Comparison of ENCODE assay signal across 7 mouse cellular contexts in genomic region chrX:135838521-135839360, GRCm38 (mm10). TPM values are rescaled to one million over a fixed set of nuclear protein-coding genes. Genes with fewer than 3 reads are reported as not detected.
DNase-seq lines count a peak whose midpoint lies in the region; ATAC-seq lines count a peak whose summit lies in the region.
"Not testable (repeated sequence)": the region's sequence is repeated elsewhere in the genome, so short reads cannot be mapped to it uniquely, and the experiment has no call there.

Gprasp2 (plus strand) TSS chrX:135839034.

- H3K27ac ChIP-seq in forebrain, embryonic 10.5 days: peak within 1 kb of the TSS; percentile 67
- H3K27ac ChIP-seq in heart, embryonic 13.5 days (replicated peaks); kidney, embryonic 14.5 days (ENCODE audit: low read depth, low read length); limb, embryonic 11.5 days (replicated peaks; ENCODE audit: low read depth, low read length); midbrain, embryonic 11.5 days (ENCODE audit: low read depth, low read length): not testable (repeated sequence)

- H3K9ac ChIP-seq in heart, embryonic 13.5 days: peak within 1 kb of the TSS; percentile 81
- H3K9ac ChIP-seq in kidney, embryonic 14.5 days (ENCODE audit: low read depth, low read length): peak within 1 kb of the TSS; percentile 42; the same call in 1 of the 2 replicates
- peak within 1 kb of the TSS; percentile 12; the same call in 1 of the 2 replicates for H3K9ac ChIP-seq in limb, embryonic 11.5 days (ENCODE audit: low read length)
- peak within 1 kb of the TSS; percentile 54 for H3K9ac ChIP-seq in midbrain, embryonic 11.5 days (ENCODE audit: low read length)

- H3K9me3 ChIP-seq in forebrain, embryonic 10.5 days; heart, embryonic 13.5 days; kidney, embryonic 14.5 days (ENCODE audit: control insufficient read depth, low read length); limb, embryonic 11.5 days (ENCODE audit: control insufficient read depth, low read length); midbrain, embryonic 11.5 days (ENCODE audit: control insufficient read depth, low read length): not testable (repeated sequence)

- H3K4me3 ChIP-seq in forebrain, embryonic 10.5 days: peak within 1 kb of the TSS; percentile 59
- peak within 1 kb of the TSS; percentile 60 for H3K4me3 ChIP-seq in heart, embryonic 13.5 days
- peak within 1 kb of the TSS; percentile 40 for H3K4me3 ChIP-seq in kidney, embryonic 14.5 days (ENCODE audit: low read length)
- H3K4me3 ChIP-seq in limb, embryonic 11.5 days (ENCODE audit: low read depth, low read length): peak within 1 kb of the TSS; percentile 43
- peak within 1 kb of the TSS; percentile 39 for H3K4me3 ChIP-seq in midbrain, embryonic 11.5 days (ENCODE audit: low read depth, low read length)

- WGBS in forebrain, embryonic 10.5 days: 25% methylated on average over 31 of the region's 32 CpGs
- 12% methylated on average over 28 of the region's 32 CpGs for WGBS in heart, embryonic 13.5 days
- 26% methylated on average over 28 of the region's 32 CpGs for WGBS in kidney, embryonic 14.5 days
- WGBS in limb, embryonic 11.5 days: 13% methylated on average over 23 of the region's 32 CpGs
- WGBS in midbrain, embryonic 11.5 days: 21% methylated on average over 29 of the region's 32 CpGs

- ATAC-seq in heart, embryonic 13.5 days (ENCODE audit: extremely low read depth, insufficient number of reproducible peaks, low FRiP score, low TSS enrichment): 0 out of 2 replicates have a peak, but pooled peaks have one; percentile 37
- ATAC-seq in kidney, embryonic 14.5 days (ENCODE audit: low FRiP score, low TSS enrichment): peak; percentile 95
- peak; percentile 89 for ATAC-seq in limb, embryonic 11.5 days (ENCODE audit: insufficient number of reproducible peaks, low FRiP score, low TSS enrichment, low read depth)
- ATAC-seq in midbrain, embryonic 11.5 days (ENCODE audit: low FRiP score): peak; percentile 89

- peaks cover 25% of the 10 kb centered on the region for H3K27me3 ChIP-seq in forebrain, embryonic 10.5 days (ENCODE audit: poor library complexity, severe bottlenecking)
- H3K27me3 ChIP-seq in heart, embryonic 13.5 days (replicated peaks); kidney, embryonic 14.5 days (ENCODE audit: control insufficient read depth, insufficient read depth, low read length); limb, embryonic 11.5 days (ENCODE audit: control insufficient read depth, insufficient read depth, low read length); midbrain, embryonic 11.5 days (ENCODE audit: control insufficient read depth, insufficient read depth, low read length): not testable (repeated sequence)

- H3K36me3 ChIP-seq in forebrain, embryonic 10.5 days (replicated peaks); kidney, embryonic 14.5 days (ENCODE audit: control insufficient read depth, insufficient read depth, low read length); limb, embryonic 11.5 days (ENCODE audit: control insufficient read depth, insufficient read depth, low read length); midbrain, embryonic 11.5 days (ENCODE audit: control insufficient read depth, insufficient read depth, low read length): not testable (repeated sequence)
- H3K36me3 ChIP-seq in heart, embryonic 13.5 days: peaks cover 12% of the 10 kb centered on the region

- H3K4me1 ChIP-seq in forebrain, embryonic 10.5 days; heart, embryonic 13.5 days; kidney, embryonic 14.5 days (ENCODE audit: control insufficient read depth, insufficient read depth, low read length); limb, embryonic 11.5 days (ENCODE audit: control insufficient read depth, insufficient read depth, low read length); midbrain, embryonic 11.5 days (ENCODE audit: control insufficient read depth, insufficient read depth, low read length): not testable (repeated sequence)

- peak within 1 kb of the TSS; percentile 82 for H3K4me2 ChIP-seq in heart, embryonic 13.5 days
- peak within 1 kb of the TSS; percentile 55 for H3K4me2 ChIP-seq in kidney, embryonic 14.5 days (replicated peaks; ENCODE audit: low read depth, low read length)
- H3K4me2 ChIP-seq in limb, embryonic 11.5 days (ENCODE audit: low read depth, severe bottlenecking): peak within 1 kb of the TSS; percentile 66
- H3K4me2 ChIP-seq in midbrain, embryonic 11.5 days: peak within 1 kb of the TSS; percentile 63

- DNase-seq in brain, embryonic 18.5 days (ENCODE audit: low read depth, low spot score): peak; percentile 50
- DNase-seq in forebrain, embryonic 10.5 days (ENCODE audit: extremely low spot score, low spot score): peak; percentile 34
- DNase-seq in limb, embryonic 11.5 days (ENCODE audit: low spot score): peak; percentile 61
- peak; percentile 91 for DNase-seq in midbrain, embryonic 11.5 days (ENCODE audit: low spot score, missing footprints)
- DNase-seq in right cerebral cortex, postnatal 36 days (ENCODE audit: low spot score in 2 of 2): peak; percentile 47 to 52

RNA-seq across cellular contexts. Expression of gene Gprasp2, which starts in this region (rescaled TPM):
- 25.3 and 27.1 TPM in 2 replicates for polyA plus RNA-seq in forebrain, embryonic 10.5 days (2016; fragmentation: Nextera tagmentation; extraction: Ambion mirVana)
- 21.8 and 22.6 TPM in 2 replicates for polyA plus RNA-seq in heart, embryonic 13.5 days (2015; fragmentation: Nextera tagmentation; extraction: Ambion mirVana)
- polyA plus RNA-seq in kidney, embryonic 14.5 days (2014; fragmentation: Nextera tagmentation; extraction: Ambion mirVana): 11.4 and 21.6 TPM in 2 replicates
- polyA plus RNA-seq in limb, embryonic 11.5 days (2014; fragmentation: Nextera tagmentation; extraction: Ambion mirVana): 31.6 and 36.1 TPM in 2 replicates
- polyA plus RNA-seq in midbrain, embryonic 11.5 days (2014; fragmentation: Nextera tagmentation; extraction: Ambion mirVana): 38.9 and 48.1 TPM in 2 replicates

Comparison
In these comparisons a context has a peak if more than half of its experiments do, and no peak if none do; other contexts are left out.
1. DNase-seq: peak in every context shown above with its lines; median percentile 91 in midbrain, embryonic 11.5 days; 61 in limb, embryonic 11.5 days; 50 in brain, embryonic 18.5 days; 50 in right cerebral cortex, postnatal 36 days; 34 in forebrain, embryonic 10.5 days.
2. ATAC-seq: peak in every context shown above with its lines; median percentile 95 in kidney, embryonic 14.5 days; 89 in limb, embryonic 11.5 days; 89 in midbrain, embryonic 11.5 days; 37 in heart, embryonic 13.5 days.
3. H3K9ac ChIP-seq: peak in every context shown above with its lines; median percentile 81 in heart, embryonic 13.5 days; 54 in midbrain, embryonic 11.5 days; 42 in kidney, embryonic 14.5 days; 12 in limb, embryonic 11.5 days.